Mouse (Mus musculus) naive thymus-derived CD4-positive, alpha-beta T cell, adult 2 months (primary cell): Measurements from ENCODE around the gene Tcp10c.
"Not testable (repeated sequence)": the region's sequence is repeated elsewhere in the genome, so short reads cannot be mapped to it uniquely, and the experiment has no call there.

ENCODE experiments used
- DNase-seq: peaks from one replicate; pipeline ENCODE4 v3.0.0-alpha.2; 2011; ENCODE audit warnings: low read depth

Gene Tcp10c

GRCm38 (mm10) chr17:13354521-13354920 lies at the start of gene Tcp10c:
Tcp10c (plus strand) TSS chr17:13354572.
- not testable (repeated sequence) for DNase-seq

GRCm38 (mm10) chr17:13307852-13308251 lies 46.5 kb upstream of the Tcp10c start:
- DNase-seq, result not testable (repeated sequence)

GRCm38 (mm10) chr17:13308344-13308743 lies 46.0 kb upstream of the Tcp10c start:
- not testable (repeated sequence) for DNase-seq

GRCm38 (mm10) chr17:13308746-13309145 lies 45.6 kb upstream of the Tcp10c start:
- not testable (repeated sequence) for DNase-seq

- not testable (repeated sequence) for DNase-seq
These were observed 45.2 kb upstream of the Tcp10c start for GRCm38 (mm10) chr17:13309182-13309631.

GRCm38 (mm10) chr17:13329967-13330366 lies 24.4 kb upstream of the Tcp10c start:
- DNase-seq, result not testable (repeated sequence)

- DNase-seq, result not testable (repeated sequence)
These were observed 23.2 kb upstream of the Tcp10c start for GRCm38 (mm10) chr17:13331179-13331578.

GRCm38 (mm10) chr17:13332496-13332895 lies 21.9 kb upstream of the Tcp10c start:
- DNase-seq, result not testable (repeated sequence)

GRCm38 (mm10) chr17:13336979-13337749 lies 17.2 kb upstream of the Tcp10c start:
- peak; percentile 13 for DNase-seq

GRCm38 (mm10) chr17:13337931-13338330 lies 16.4 kb upstream of the Tcp10c start:
- not testable (repeated sequence) for DNase-seq

- not testable (repeated sequence) for DNase-seq
These were observed 14.3 kb upstream of the Tcp10c start for GRCm38 (mm10) chr17:13340071-13340470.

- not testable (repeated sequence) for DNase-seq
These were observed 8.4 kb upstream of the Tcp10c start for GRCm38 (mm10) chr17:13345923-13346322.

- not testable (repeated sequence) for DNase-seq
These were observed 4.8 kb upstream of the Tcp10c start for GRCm38 (mm10) chr17:13349563-13349962.

- DNase-seq, result not testable (repeated sequence)
These were observed 1.1 kb upstream of the Tcp10c start for GRCm38 (mm10) chr17:13353249-13353648.

- not testable (repeated sequence) for DNase-seq
These were observed 8.1 kb downstream of the Tcp10c start for GRCm38 (mm10) chr17:13362489-13362888.

- DNase-seq, result not testable (repeated sequence)
These were observed 9.4 kb downstream of the Tcp10c start for GRCm38 (mm10) chr17:13363773-13364172.

- DNase-seq, result not testable (repeated sequence)
These were observed 9.8 kb downstream of the Tcp10c start for GRCm38 (mm10) chr17:13364196-13364595.

- not testable (repeated sequence) for DNase-seq
These were observed 12.8 kb downstream of the Tcp10c start for GRCm38 (mm10) chr17:13367181-13367580.

GRCm38 (mm10) chr17:13368658-13369057 lies 14.3 kb downstream of the Tcp10c start:
- not testable (repeated sequence) for DNase-seq

GRCm38 (mm10) chr17:13370746-13371145 lies 16.4 kb downstream of the Tcp10c start:
- DNase-seq, result not testable (repeated sequence)

- not testable (repeated sequence) for DNase-seq
These were observed 24.0 kb downstream of the Tcp10c start for GRCm38 (mm10) chr17:13378341-13378740.

GRCm38 (mm10) chr17:13379951-13380615 lies 25.7 kb downstream of the Tcp10c start:
- not testable (repeated sequence) for DNase-seq

- DNase-seq, result not testable (repeated sequence)
These were observed 26.9 kb downstream of the Tcp10c start for GRCm38 (mm10) chr17:13381286-13381685.
